Mouse (Mus musculus) gastrocnemius, adult 8-10 months (tissue): ENCODE data around the gene Arsa. TPM values are rescaled to one million over a fixed set of nuclear protein-coding genes. Genes with fewer than 3 reads are reported as not detected.

Experiments used
- DNase-seq, 2 experiments: peaks; one replicate each; pipeline ENCODE4 v3.0.0; 2022; ENCODE audit warnings: low spot score in 2 of 2
- total RNA-seq, 4 experiments: library from RNA; stranded (reverse); gene quantifications; 2 replicates each; pipeline ENCODE4 v1.2.4; 2022

Gene Arsa
- total RNA-seq, result 1 to 10 TPM; 1.7 to 3.9 (median 2.8) TPM

GRCm38 (mm10) chr15:89477091-89477491 lies at the start of gene Arsa:
Gene Arsa, minus strand, starts transcription at chr15:89477425.
- DNase-seq, result no peak

DNA sequence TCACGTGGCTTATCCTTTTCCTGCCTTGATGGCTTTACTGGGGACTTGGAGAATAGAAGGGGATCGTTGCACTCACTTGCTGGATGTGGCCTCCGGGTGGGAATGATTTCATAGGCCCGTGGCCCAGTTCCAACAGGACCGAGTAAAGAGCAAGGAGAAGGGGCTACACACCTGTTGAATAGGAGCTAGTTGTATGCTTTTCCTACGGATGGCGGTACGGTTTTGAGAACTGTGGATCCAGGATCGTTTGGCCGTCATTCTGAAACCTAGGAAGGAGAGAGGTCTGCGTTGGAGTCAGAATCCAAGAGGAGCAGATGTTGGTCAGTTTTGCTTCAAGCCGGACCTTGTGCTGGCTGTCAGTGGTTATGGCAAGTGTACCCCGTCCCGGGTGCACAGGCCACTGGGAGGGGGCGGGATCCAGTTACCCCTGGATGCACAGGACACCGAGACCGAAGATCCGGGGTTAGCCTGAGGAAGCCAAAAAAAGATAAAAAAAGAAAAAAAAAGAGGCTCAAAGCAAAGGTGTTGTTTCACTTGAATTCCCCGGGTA lies 49.6 kb upstream of the Arsa start:
- no peak for DNase-seq

DNA sequence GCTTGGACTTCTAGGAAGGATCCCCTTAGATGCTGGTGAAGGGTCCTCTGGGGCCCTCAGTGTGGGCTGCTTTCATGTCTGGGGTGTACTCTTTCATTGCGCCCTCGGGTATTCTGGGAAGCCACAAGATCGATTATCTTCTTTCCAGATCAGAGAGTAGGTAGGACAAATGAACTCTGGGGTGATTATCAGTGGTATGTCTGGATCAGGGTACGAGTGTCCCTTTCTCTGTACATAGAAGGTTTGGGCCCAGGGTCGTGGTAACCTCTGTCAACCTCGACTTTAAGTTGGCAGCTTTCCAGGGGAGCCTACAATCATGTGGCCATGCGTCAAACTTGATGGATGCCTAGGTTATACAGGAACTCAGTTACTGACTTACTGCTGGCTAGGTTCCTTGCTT lies 48.7 kb upstream of the Arsa start:
- no peak for DNase-seq

GRCm38 (mm10) chr15:89525464-89525863 lies 48.2 kb upstream of the Arsa start:
- DNase-seq, result no peak

GRCm38 (mm10) chr15:89524611-89525415 lies 47.6 kb upstream of the Arsa start:
- no peak for DNase-seq

GRCm38 (mm10) chr15:89524001-89524571 lies 46.9 kb upstream of the Arsa start:
- DNase-seq, result no peak

- no peak for DNase-seq
Observed at GRCm38 (mm10) chr15:89523283-89523832, 46.1 kb upstream of the Arsa start.

DNA sequence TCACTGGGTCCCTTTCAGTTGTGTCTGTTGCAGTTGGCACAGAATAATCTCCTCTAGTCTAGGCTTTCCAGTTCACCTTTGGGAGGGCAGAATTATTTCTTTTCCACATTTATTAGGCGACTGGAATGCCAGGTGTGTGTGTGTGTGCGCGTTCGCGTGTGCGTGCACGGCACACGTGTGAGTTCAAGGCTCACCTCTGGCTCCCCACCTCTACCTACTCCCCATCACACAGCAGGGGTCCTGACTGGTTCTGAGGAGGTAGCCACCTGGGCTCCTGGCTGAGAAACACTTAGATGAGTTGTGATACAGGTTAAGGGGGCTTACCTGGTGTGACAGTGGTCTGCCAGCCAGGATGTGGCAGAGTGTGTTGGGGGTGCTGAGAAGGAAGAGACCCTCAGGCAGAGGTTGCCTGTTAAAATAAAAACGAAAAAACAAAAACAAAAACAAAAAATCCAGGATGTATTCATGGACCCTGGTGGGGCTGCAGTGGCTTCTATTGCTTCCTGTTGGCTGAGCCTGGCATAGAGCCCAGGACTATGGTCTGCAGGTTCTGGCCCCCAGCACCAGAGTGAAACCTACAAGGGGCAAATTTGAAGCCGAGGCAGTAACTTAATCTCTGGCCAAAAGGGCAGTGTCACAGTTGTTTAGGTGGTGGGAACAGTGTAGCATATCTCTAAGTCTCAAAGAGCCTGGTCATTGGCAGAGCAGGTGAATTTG lies 45.5 kb upstream of the Arsa start:
- no peak for DNase-seq

GRCm38 (mm10) chr15:89521951-89522350 lies 44.7 kb upstream of the Arsa start:
- no peak for DNase-seq

- DNase-seq, result no peak
Observed at GRCm38 (mm10) chr15:89512679-89513078, 35.5 kb upstream of the Arsa start.

DNA sequence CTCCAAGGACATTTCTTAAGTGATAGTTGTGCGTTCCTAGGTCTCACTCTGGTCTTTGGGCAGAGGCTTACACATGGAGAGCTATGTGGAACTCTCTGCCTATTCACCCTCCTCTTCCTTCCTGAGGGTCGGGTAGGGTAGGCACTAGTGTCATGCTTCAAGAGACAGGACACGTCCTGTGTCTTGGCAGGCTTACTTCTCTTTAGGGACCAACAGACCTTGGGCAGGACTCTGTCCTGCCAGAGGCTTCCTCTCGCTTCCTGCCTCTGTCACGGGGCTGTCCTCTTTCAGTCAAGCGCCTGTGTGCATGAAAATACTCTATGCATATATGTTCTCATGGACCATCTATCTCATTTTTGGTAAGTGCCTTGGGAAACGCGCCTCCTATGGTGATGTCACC lies 30.5 kb upstream of the Arsa start:
- no peak for DNase-seq

GRCm38 (mm10) chr15:89504838-89505237 lies 27.6 kb upstream of the Arsa start:
- DNase-seq, result no peak

- DNase-seq, result no peak
Observed at GRCm38 (mm10) chr15:89501321-89501720, 24.1 kb upstream of the Arsa start.

- no peak for DNase-seq
Observed at GRCm38 (mm10) chr15:89500221-89500791, 23.1 kb upstream of the Arsa start.

- DNase-seq, result no peak
Observed at GRCm38 (mm10) chr15:89499784-89500220, 22.6 kb upstream of the Arsa start.

DNA sequence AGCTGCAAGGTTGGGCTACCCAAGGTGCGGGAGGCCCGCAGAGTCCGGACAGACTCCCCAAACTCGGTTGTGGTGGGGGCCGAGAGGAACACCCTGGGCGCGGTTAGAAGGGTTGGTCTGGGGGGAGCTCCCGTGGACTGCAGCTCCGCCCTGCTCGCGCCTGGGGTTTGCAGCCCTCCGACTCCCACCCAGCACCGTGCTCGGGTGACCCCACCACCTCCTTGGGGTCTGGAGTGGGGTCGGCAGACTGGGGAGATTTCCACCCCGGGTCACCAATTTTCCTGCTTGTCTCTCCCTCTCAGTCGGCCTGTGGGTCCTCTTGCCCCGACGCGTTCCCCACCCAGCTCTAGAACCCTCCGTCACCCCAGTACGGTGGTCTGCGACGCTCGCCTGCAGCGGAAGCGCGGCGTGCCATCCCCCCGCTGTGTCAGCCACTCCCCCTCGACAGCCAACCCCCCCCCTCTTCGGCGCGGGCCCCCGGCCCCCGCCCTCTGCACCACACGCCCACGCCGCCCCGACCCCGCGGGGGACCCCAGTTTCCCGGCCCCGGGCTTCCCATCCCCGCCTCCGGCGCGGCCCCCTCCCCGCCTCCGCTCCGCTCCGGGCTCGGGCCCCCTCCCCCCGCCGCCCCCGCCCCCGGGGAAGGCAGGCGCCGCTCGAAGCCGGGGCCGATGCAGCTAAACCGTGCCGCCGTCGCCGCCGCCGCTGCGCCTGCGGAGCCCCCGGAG lies 21.9 kb upstream of the Arsa start, which contains the start of gene Shank3:
Gene Shank3, plus strand, starts transcription at position 663 of the 728 bp plus-strand sequence.
- no peak for DNase-seq

- no peak for DNase-seq
Observed at GRCm38 (mm10) chr15:89498049-89498960, 21.1 kb upstream of the Arsa start.

GRCm38 (mm10) chr15:89497391-89498048 lies 20.3 kb upstream of the Arsa start:
- DNase-seq, result no peak

GRCm38 (mm10) chr15:89496841-89497240 lies 19.6 kb upstream of the Arsa start:
- no peak for DNase-seq
